8 mouse cellular contexts compared by ENCODE assay signal in genomic region chr16:23127311-23127672, GRCm38 (mm10). TPM values are rescaled to one million over a fixed set of nuclear protein-coding genes. Genes with fewer than 3 reads are reported as not detected.
A peak's percentile ranks its signal among the peaks of the same experiment; 100 is the strongest.
DNase-seq lines count a peak whose midpoint lies in the region; ATAC-seq and TF ChIP-seq lines count a peak whose summit lies in the region.

No protein-coding gene starts in this region.

- no peak for TF ChIP-seq POLR2A in bone marrow, adult 2 months (IDR thresholded peaks at IDR 0.05; ENCODE audit: borderline replicate concordance, control insufficient read depth, low read depth, low read length)

- intact Hi-C loops in heart, postnatal 36 days (cut with DNase I) = loop anchor here (1.0 to 10.0 kb wide), 3 partner anchors 20 to 562 kb away; partner anchors contain the start of genes Dnajb11, Eif4a2 and Tbccd1
- intact Hi-C loops in gastrocnemius, postnatal 36 days (cut with DNase I) = no loop called here

- TF ChIP-seq CTCF in heart, postnatal 0 days (IDR thresholded peaks at IDR 0.05; ENCODE audit: low read depth) = no peak
- TF ChIP-seq CTCF in bone marrow, adult 2 months (IDR thresholded peaks at IDR 0.05; ENCODE audit: control insufficient read depth, insufficient read depth, low read length) = no peak

- ATAC-seq in heart, postnatal 0 days (ENCODE audit: insufficient read depth, low read depth) = no peak
- ATAC-seq in hindbrain, embryonic 11.5 days (ENCODE audit: low FRiP score) = peak; percentile 53; the same call in 1 of the 2 replicates

- H3K4me2 ChIP-seq in heart, postnatal 0 days (ENCODE audit: low read depth, low read length) = peak overlapping the region; percentile 77
- peak overlapping the region; percentile 72 for H3K4me2 ChIP-seq in hindbrain, embryonic 11.5 days (replicated peaks; ENCODE audit: low read depth, low read length)

- 1% methylated on average over 4 of the region's 4 CpGs for WGBS in heart, postnatal 0 days
- under 1% methylated on average over 4 of the region's 4 CpGs for WGBS in bone marrow, adult 2 months
- WGBS in hindbrain, embryonic 11.5 days = 0% methylated on average over 4 of the region's 4 CpGs
- WGBS in midbrain, embryonic 10.5 days = 0% methylated on average over 4 of the region's 4 CpGs

- peak overlapping the region; percentile 99 for H3K27ac ChIP-seq in heart, postnatal 0 days (ENCODE audit: low read depth)
- H3K27ac ChIP-seq in bone marrow, adult 2 months (ENCODE audit: control insufficient read depth, insufficient read depth, low read depth, low read length, poor library complexity) = peak overlapping the region; percentile 98
- H3K27ac ChIP-seq in hindbrain, embryonic 11.5 days (ENCODE audit: low read depth, low read length) = peak overlapping the region; percentile 87
- H3K27ac ChIP-seq in midbrain, embryonic 10.5 days (replicated peaks) = peak overlapping the region; percentile 97

- H3K9ac ChIP-seq in heart, postnatal 0 days (replicated peaks; ENCODE audit: low read depth, low read length) = peak overlapping the region; percentile 86
- peak overlapping the region; percentile 74 for H3K9ac ChIP-seq in hindbrain, embryonic 11.5 days (ENCODE audit: low read depth, low read length)

- H3K36me3 ChIP-seq in heart, postnatal 0 days (replicated peaks; ENCODE audit: control insufficient read depth, insufficient read depth, low read length) = peaks cover 13% of the 10 kb centered on the region
- no peaks in the 10 kb centered on the region for H3K36me3 ChIP-seq in hindbrain, embryonic 11.5 days (ENCODE audit: control insufficient read depth, insufficient read depth, low read length)
- peaks cover 37% of the 10 kb centered on the region for H3K36me3 ChIP-seq in midbrain, embryonic 10.5 days

- H3K27me3 ChIP-seq in heart, postnatal 0 days (ENCODE audit: control insufficient read depth, insufficient read depth, low read length) = no peaks in the 10 kb centered on the region
- H3K27me3 ChIP-seq in hindbrain, embryonic 11.5 days (ENCODE audit: control insufficient read depth, insufficient read depth, low read length) = no peaks in the 10 kb centered on the region
- H3K27me3 ChIP-seq in midbrain, embryonic 10.5 days (ENCODE audit: low read depth, poor library complexity, severe bottlenecking) = no peaks in the 10 kb centered on the region

- DNase-seq in heart, postnatal 0 days (ENCODE audit: low spot score) = no peak
- no peak for DNase-seq in heart, postnatal 36 days
- DNase-seq in hindbrain, embryonic 11.5 days (ENCODE audit: low spot score) = no peak
- DNase-seq in midbrain, embryonic 10.5 days (ENCODE audit: low spot score) = no peak
- DNase-seq in yolk sac, embryonic 10.5 days (ENCODE audit: low spot score) = no peak
- DNase-seq in gastrocnemius, postnatal 36 days = no peak
- no peak for DNase-seq in urinary bladder, postnatal 10 days (ENCODE audit: low spot score)

- peak overlapping the region; percentile 81 for H3K4me3 ChIP-seq in heart, postnatal 0 days (ENCODE audit: low read depth, low read length)
- H3K4me3 ChIP-seq in bone marrow, adult 2 months (replicated peaks; ENCODE audit: control insufficient read depth, low read depth, low read length) = peak overlapping the region; percentile 86
- H3K4me3 ChIP-seq in hindbrain, embryonic 11.5 days (ENCODE audit: low read depth, low read length) = peak overlapping the region; percentile 56
- peak overlapping the region; percentile 80 for H3K4me3 ChIP-seq in midbrain, embryonic 10.5 days

- H3K4me1 ChIP-seq in heart, postnatal 0 days (ENCODE audit: control insufficient read depth, insufficient read depth) = peaks cover 9% of the 10 kb centered on the region
- H3K4me1 ChIP-seq in bone marrow, adult 2 months (ENCODE audit: control insufficient read depth, insufficient read depth, low read length) = peaks cover 1% of the 10 kb centered on the region; the same call in 1 of the 2 replicates
- H3K4me1 ChIP-seq in hindbrain, embryonic 11.5 days (replicated peaks; ENCODE audit: control insufficient read depth, insufficient read depth, low read length) = no peaks in the 10 kb centered on the region
- H3K4me1 ChIP-seq in midbrain, embryonic 10.5 days = peaks cover 26% of the 10 kb centered on the region

- no peaks in the 10 kb centered on the region for H3K9me3 ChIP-seq in heart, postnatal 0 days (replicated peaks; ENCODE audit: control insufficient read depth, low read length)
- H3K9me3 ChIP-seq in hindbrain, embryonic 11.5 days (ENCODE audit: control insufficient read depth, low read length) = no peaks in the 10 kb centered on the region
- H3K9me3 ChIP-seq in midbrain, embryonic 10.5 days (replicated peaks) = no peaks in the 10 kb centered on the region

- no peak for TF ChIP-seq EP300 in heart, postnatal 0 days (IDR thresholded peaks at IDR 0.05; ENCODE audit: low read depth)

RNA-seq across cellular contexts. Expression of gene Rfc4, which starts 0.2 kb away (rescaled TPM):
- total RNA-seq in heart, postnatal 0 days (2014; rRNA removed; ENCODE audit: low replicate concordance) = 16.8 and 27.9 TPM in 2 replicates
- polyA plus RNA-seq in heart, postnatal 0 days (2015; fragmentation: Nextera tagmentation; extraction: Ambion mirVana) = 38.1 and 40.6 TPM in 2 replicates
- 1 to 10 TPM; 5.7 to 7.2 TPM for total RNA-seq in heart, postnatal 36 days (2021)
- polyA plus RNA-seq in bone marrow, adult 2 months (2011; ENCODE audit: insufficient read depth, insufficient read length, low replicate concordance, missing spikeins) = 35.1 and 55.1 TPM in 2 replicates
- 182 and 192 TPM in 2 replicates for polyA plus RNA-seq in hindbrain, embryonic 11.5 days (2014; fragmentation: Nextera tagmentation; extraction: Ambion mirVana)
- polyA plus RNA-seq in midbrain, embryonic 10.5 days (2016; fragmentation: Nextera tagmentation; extraction: Ambion mirVana) = 238 and 272 TPM in 2 replicates
- 1 to 10 TPM; 5.8 to 7.1 TPM for total RNA-seq in gastrocnemius, postnatal 36 days (2021)

RNA-seq across cellular contexts. Expression of gene Adipoq, which starts 19.0 kb away (rescaled TPM):
- total RNA-seq in heart, postnatal 0 days (2014; rRNA removed; ENCODE audit: low replicate concordance) = 0.73 TPM in 1 of 2 replicates, not detected in the other
- 0.20 and 1.0 TPM in 2 replicates for polyA plus RNA-seq in heart, postnatal 0 days (2015; fragmentation: Nextera tagmentation; extraction: Ambion mirVana)
- total RNA-seq in heart, postnatal 36 days (2021) = 10 to 100 TPM in 1 of 2 experiments, 1 to 10 TPM in 1; 3.7 to 11.8 TPM
- 32.3 and 39.5 TPM in 2 replicates for polyA plus RNA-seq in bone marrow, adult 2 months (2011; ENCODE audit: insufficient read depth, insufficient read length, low replicate concordance, missing spikeins)
- not detected in 2 replicates for polyA plus RNA-seq in hindbrain, embryonic 11.5 days (2014; fragmentation: Nextera tagmentation; extraction: Ambion mirVana)
- polyA plus RNA-seq in midbrain, embryonic 10.5 days (2016; fragmentation: Nextera tagmentation; extraction: Ambion mirVana) = not detected in 2 replicates
- total RNA-seq in gastrocnemius, postnatal 36 days (2021) = 10 to 100 TPM in 1 of 2 experiments, 1 to 10 TPM in 1; 5.6 to 13.1 TPM

RNA-seq across cellular contexts. Expression of gene Eif4a2, which starts 20.0 kb away (rescaled TPM):
- 229 and 270 TPM in 2 replicates for total RNA-seq in heart, postnatal 0 days (2014; rRNA removed; ENCODE audit: low replicate concordance)
- polyA plus RNA-seq in heart, postnatal 0 days (2015; fragmentation: Nextera tagmentation; extraction: Ambion mirVana) = 97.3 and 106 TPM in 2 replicates
- total RNA-seq in heart, postnatal 36 days (2021) = 100 to 1,000 TPM; 379 to 387 TPM
- polyA plus RNA-seq in bone marrow, adult 2 months (2011; ENCODE audit: insufficient read depth, insufficient read length, low replicate concordance, missing spikeins) = 103 and 232 TPM in 2 replicates
- polyA plus RNA-seq in hindbrain, embryonic 11.5 days (2014; fragmentation: Nextera tagmentation; extraction: Ambion mirVana) = 230 and 239 TPM in 2 replicates
- polyA plus RNA-seq in midbrain, embryonic 10.5 days (2016; fragmentation: Nextera tagmentation; extraction: Ambion mirVana) = 154 and 155 TPM in 2 replicates
- total RNA-seq in gastrocnemius, postnatal 36 days (2021) = 100 to 1,000 TPM; 380 to 417 TPM

Comparison
In these comparisons a context has a peak if more than half of its experiments do, and no peak if none do; other contexts are left out.
1. RNA of gene Adipoq, which starts 19.0 kb away (polyA plus RNA-seq): 32.3 to 39.5 TPM in bone marrow, adult 2 months; 0.20 to 1.0 TPM in heart, postnatal 0 days, not detected in hindbrain, embryonic 11.5 days and not detected in midbrain, embryonic 10.5 days; every median in the first group is over 10 times any median in the second.
2. Peak in every context shown above with its lines, with median percentiles within 50 percentile points of each other: H3K27ac ChIP-seq and H3K4me3 ChIP-seq.